Mouse (Mus musculus) adrenal gland (tissue): Measurements from ENCODE around the gene Cxcl17.
"Not testable (repeated sequence)": the region's sequence is repeated elsewhere in the genome, so short reads cannot be mapped to it uniquely, and the experiment has no call there.

Source experiments
- intact Hi-C: fragments of 180-260 bp; cut with DNase I; formaldehyde crosslinking; loops from one replicate; pipeline ENCODE4 v1.15.1; 2025
- long read RNA-seq, 2 experiments: library from polyadenylated mRNA; unstranded; transcript quantifications; one replicate each; pipeline ENCODE4 v2.0.0; 2020; ENCODE audit warnings: borderline replicate concordance in 1 of 2; ENCODE audit not compliant: insufficient replicate concordance in 1 of 2

The Cxcl17 gene
- long read RNA-seq, experiment 1: 0 reads
- long read RNA-seq, experiment 2: 0 reads

- intact Hi-C loops: no loop called here
Measured at GRCm38 (mm10) chr7:25412833-25413441, at the start of gene Cxcl17. Gene Cxcl17, minus strand, starts transcription at chr7:25412886.

- intact Hi-C loops: not testable (repeated sequence)
Measured at GRCm38 (mm10) chr7:25462033-25462337, 49.3 kb upstream of the Cxcl17 start.

DNA sequence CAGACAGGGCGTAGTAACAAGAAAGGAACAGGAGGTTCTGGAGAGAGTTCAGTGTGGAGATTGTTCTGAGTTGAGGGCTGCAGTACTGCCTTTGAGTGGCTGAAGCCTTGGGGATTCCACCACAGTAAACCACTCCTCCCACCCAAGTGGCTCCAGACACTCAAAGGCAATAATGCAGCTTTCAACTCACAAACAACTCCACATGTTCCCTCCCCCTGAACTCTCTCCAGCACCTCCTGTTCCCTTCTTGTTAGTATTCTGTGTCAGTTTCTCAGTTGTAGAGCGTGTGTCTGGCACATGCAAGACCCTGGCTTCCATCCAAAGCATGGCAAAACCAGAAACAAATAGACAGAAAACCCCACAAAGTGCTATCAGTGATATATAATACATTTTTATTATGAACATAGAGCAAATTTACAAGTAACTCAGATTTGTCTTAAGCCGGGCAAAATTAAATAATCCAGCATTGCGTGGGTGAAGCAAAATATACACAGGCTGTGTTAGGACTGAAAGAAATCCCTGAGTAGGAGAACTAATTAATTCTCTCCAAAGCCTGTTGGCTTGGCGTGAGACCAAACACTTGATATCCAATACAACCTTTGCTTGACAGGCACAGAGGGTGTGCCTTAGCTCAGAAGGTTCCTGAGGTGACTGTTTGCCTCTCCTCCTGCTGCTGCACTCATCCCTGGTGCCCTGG, 48.8 kb upstream of the Cxcl17 start:
- intact Hi-C loops: not testable (repeated sequence)

DNA sequence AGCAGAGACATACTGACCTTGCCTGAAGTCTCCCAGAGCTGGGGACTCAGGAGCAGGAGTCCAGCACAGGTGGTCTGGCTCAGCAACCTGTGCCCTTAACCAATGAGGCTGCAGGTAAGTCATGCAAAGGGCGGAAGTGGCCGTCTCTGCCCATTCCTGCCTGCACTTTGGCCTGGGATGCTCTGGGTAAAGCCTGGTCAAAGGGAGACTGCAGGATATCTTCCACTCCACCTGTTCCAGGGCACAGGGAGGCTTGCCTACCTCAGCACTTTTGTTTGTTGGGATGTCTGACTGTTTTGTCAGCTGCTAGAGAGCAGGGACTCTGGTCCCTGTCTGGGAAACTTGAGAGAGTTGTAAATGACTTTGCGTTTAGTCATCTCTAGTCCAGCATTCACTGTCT, 39.4 kb upstream of the Cxcl17 start:
- intact Hi-C loops: no loop called here

- intact Hi-C loops: no loop called here
Measured at GRCm38 (mm10) chr7:25449913-25450890, 37.5 kb upstream of the Cxcl17 start.

GRCm38 (mm10) chr7:25440816-25441153, 28.1 kb upstream of the Cxcl17 start:
- intact Hi-C loops: no loop called here

DNA sequence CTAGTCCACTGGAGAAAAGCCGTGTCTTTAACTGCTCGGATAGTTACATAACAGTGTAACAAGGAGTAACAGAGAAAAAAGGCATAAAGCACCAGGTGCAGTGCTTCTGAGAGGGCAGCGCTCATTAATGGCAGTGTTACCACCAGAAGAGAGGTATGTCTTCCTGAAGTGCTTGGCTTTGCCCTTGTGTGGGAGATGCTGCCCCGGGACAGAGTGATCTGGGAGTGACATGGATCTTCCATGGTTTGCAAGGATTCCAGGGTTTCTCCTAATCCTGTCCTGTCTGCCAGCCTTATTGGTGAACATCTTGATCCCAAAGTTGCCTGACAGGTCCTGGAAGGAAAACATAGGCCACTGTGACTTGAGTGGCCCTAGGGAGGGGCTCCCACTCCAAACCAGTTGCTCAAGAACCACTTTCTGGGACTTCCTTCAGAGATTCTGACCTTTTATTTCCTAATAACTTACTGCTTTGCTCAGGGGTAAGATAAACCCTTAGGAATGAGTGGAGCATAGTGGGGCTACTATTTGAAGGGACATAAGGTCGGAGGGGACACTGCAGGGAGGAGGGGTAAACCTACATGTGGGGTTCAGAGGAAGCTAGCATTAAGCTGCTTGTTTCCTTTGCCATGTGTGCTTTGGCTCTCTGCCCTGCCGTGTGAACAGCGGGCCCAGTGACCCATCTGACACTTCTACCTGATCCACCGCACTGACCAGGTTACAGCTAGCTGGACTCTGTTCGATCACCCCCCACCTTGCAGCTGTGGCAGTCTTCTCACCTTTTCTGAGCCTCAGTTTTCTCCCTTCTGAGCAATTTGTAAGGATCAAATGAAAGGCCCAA, 27.5 kb upstream of the Cxcl17 start:
- intact Hi-C loops: no loop called here

DNA sequence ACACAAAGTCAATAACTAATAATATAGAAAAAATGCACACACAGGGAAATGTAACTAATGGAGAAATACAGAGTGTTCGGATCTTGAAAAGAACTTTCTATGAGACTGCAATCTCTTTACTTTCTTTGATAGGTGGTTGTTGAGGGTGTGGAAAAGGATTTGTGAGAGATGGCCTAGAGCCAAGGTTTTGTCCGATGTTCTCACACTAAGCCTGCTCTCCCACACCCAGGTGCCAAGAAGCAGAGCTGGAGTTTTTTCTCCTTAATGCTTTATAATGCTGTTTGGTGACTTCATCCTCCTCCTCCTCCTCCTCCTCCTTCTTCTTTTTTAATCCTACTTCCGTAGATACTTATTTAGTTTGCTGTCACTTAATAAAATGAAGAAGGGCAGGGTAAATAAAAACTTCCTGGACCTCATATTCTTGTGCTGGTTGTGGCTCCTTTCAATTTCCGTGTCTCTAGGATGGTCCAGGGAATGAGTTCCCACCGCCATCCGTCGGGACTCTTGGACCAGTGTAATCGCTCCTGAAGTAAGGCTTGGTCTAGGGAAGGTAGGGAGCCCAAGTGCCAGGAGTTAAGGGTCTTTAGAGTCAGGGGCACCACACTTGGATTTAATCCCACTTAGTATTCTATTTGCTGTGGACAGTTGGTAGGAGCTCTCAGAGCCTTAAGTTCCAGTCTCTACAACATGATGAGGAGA, 26.6 kb upstream of the Cxcl17 start:
- intact Hi-C loops: no loop called here

DNA sequence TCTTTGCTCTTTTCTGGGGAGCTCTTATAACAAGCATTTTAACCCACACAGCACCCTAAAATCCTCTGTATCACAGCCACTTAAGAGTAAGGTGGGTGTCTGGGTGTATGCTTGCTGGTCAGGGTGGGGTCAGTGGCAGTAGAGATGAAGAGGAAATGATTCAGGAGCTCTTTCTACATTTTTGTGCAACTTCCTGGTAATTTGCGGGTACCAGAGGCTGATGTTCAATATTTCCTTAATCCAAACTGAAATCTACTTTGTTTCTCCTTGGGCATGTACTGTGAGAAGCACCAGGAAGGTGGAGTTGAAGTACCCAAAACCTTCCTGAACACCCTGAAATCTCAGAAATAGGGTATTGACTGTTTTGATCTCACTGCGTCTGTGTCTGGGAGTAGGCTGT, 24.0 kb upstream of the Cxcl17 start:
- intact Hi-C loops: no loop called here

- intact Hi-C loops: no loop called here
Measured at GRCm38 (mm10) chr7:25436226-25436625, 23.5 kb upstream of the Cxcl17 start.

DNA sequence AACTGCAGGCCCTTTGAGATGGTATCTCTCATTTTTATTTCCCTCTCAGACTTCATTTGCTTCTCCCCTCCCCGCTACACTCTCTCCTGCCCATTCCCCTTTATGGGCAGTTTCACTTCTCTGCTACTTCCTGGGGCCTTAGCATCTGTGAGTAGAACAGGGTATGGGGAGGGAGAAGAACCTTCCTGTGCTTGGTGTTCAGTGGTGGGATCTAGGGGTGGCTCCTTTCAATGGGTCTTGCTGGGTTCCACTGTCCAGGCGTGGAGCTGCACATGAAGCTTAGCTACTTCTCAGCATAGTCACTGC, 22.8 kb upstream of the Cxcl17 start:
- intact Hi-C loops: no loop called here

DNA sequence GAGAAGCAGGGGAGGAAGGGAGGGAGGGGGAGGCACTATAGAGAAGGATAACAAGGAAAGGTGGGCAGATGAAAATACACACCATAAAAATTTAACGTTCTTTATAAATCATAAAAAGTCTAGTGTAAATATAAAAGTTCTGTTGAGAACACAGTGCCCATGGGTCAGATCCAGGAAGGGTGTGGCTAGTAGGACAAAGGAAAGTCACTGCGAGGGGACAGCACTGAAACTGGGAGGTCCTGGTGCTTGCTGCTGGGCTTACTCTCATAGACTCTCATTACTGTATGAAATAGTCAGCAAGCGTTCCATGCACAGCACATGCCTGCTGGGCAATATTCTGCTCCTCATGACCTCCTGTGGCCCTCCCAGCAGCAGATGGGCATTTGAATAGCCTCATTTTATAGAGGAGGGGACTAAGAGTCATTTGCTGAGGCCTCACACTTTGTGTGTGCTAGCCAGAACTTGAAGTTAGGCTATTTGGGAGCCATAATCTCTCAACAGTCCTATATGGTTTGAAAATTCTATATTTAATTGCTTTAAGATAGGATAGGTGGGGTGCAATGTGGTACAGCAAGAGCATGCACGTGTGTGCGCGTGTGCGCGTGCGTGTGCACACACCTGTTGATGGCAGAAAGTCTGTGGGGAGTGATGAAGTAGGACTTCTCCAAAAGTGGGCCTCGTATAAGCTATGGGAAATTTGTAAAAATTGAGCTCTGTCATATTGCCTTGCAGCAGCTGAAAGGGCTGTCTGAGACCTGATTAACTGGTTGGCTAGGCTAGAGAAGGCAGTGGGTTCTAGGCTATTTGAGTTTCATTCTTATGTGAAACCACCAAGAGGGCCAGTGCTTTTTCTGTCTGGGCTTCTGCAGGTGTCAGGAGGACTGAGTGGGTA, 22.2 kb upstream of the Cxcl17 start:
- intact Hi-C loops: no loop called here

DNA sequence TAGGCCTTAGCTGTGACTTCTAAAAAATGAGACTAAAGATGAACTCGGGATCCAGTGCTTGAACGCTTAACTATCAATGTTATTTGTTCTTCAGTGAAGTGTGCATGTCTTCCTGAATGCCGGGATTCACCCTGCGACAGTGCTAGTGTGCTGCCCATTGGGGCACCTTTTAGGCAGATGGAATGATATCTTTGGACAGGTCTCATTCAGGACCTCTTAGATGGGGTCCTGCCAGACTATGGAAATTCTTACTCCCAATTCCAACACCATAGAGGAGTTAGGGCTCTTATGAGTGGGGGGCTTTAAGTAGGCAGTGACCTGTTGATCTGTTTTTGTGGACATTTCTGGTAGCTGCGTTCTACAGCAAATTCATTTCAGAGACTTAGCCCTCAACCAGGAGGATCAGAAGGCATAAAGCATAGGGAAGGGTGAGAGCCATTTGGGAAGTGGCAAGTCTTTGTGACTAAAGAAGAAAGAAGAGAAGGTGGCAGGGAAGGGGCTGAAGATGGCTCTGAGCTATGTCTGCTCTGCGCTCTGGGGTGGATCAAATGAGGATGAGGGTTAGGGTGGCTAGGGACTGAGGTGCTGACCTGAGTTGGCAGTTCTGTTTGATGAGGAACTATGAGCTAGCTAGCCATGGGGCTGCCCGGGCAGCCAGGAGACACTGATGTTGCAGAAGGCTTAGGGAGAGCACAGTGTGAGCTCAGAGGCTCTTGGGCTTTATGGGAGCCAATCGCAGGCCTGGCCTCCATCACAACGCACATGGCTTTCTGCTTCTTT, 21.3 kb upstream of the Cxcl17 start:
- intact Hi-C loops: no loop called here

DNA sequence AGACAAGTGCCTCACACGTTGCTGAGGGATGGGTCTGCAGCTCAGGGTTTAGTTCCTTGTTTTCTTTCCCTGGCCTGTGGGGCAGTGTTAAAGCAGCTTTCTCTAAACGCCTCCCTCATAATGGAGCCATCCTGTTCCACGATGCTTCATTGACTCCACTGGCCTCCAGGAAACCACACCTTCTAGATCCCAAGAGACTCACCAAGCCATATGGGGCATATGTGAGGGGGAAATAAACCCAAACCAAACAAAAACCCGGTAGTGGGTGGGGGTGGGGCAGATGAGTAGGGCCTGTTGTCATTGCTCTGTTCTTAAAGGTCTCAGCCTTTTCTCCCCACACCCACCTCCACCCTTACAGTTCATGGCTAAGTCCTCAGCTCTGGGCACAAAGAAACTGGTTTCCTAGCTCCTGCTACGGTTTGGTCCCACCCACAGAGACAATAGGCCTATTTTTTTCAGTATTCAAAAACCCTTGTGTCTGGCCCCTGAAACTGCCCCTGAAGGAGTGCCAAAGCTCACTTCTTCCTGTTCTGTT, 20.4 kb upstream of the Cxcl17 start:
- intact Hi-C loops: no loop called here

DNA sequence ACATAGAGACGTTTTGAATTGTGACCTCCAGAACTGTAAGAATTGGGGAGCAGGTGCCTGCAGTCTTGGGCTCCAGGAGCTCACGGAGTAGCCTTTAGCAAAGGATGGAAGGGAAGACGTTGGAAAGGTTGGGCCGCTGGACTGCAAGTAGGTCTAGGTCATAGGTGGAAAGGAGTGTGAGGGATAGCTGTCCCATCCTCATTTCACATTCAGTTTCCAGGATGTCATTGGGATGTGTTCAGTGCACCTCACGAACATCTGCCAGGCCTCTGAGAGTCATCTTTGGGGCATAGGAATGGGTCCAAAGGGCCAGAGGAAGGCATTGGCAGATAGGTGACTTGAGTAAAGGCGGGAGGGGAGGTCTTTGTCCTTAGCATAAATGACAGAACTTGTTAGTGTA, 19.7 kb upstream of the Cxcl17 start:
- intact Hi-C loops: no loop called here

- intact Hi-C loops: loop anchor here (5.0 kb wide), 1 partner anchor 167 kb away; no protein-coding TSS in a partner anchor
Measured at GRCm38 (mm10) chr7:25429886-25430784, 17.4 kb upstream of the Cxcl17 start.

DNA sequence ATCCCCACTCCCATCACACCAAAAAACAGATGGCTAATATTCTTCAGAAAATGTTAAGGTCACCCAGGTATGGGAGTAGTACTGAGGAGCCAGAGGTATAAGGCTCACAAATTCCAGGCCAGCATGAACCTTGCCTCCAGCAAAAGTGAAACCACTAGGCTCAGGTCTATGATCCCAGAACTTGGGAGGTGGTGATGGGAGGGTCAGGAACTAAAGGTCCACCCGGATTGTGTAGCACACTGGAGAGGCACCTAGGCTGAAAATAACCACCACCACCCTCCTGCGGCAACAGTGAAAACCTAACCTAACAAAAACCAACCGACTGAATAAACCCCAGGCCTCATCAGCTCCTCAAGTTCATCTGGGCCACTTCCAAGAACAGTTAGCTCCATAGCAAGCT, 15.6 kb upstream of the Cxcl17 start:
- intact Hi-C loops: loop anchor here (5.0 kb wide), 1 partner anchor 169 kb away; no protein-coding TSS in a partner anchor

- intact Hi-C loops: loop anchor here (5.0 kb wide), 1 partner anchor 170 kb away; no protein-coding TSS in a partner anchor
Measured at GRCm38 (mm10) chr7:25427144-25427543, 14.5 kb upstream of the Cxcl17 start.
